Mouse (Mus musculus) spleen, postnatal 36 days (tissue): ENCODE results near the gene Epn3.

Source experiments
- DNase-seq, 2 experiments: peaks; one replicate each; pipeline ENCODE4 v3.0.0; 2022; ENCODE audit warnings: low spot score in 2 of 2, mixed read lengths in 1 of 2

The Epn3 gene

GRCm38 (mm10) chr11:94471740-94472584, 27.8 kb downstream of the Epn3 start:
- no peak for DNase-seq

GRCm38 (mm10) chr11:94470391-94470790, 29.4 kb downstream of the Epn3 start:
- no peak for DNase-seq

GRCm38 (mm10) chr11:94469136-94470064, 30.4 kb downstream of the Epn3 start:
- DNase-seq, result no peak

GRCm38 (mm10) chr11:94468582-94469064, 31.2 kb downstream of the Epn3 start:
- no peak for DNase-seq

- DNase-seq, result no peak
These were observed 33.4 kb downstream of the Epn3 start for GRCm38 (mm10) chr11:94466333-94466855.

GRCm38 (mm10) chr11:94464170-94464569, 35.6 kb downstream of the Epn3 start:
- no peak for DNase-seq

- DNase-seq, result no peak
These were observed 37.9 kb downstream of the Epn3 start for GRCm38 (mm10) chr11:94461856-94462255.

GRCm38 (mm10) chr11:94457001-94457400, 42.8 kb downstream of the Epn3 start:
- DNase-seq, result no peak

- peak; percentile 53 to 75 for DNase-seq
These were observed 43.4 kb downstream of the Epn3 start for GRCm38 (mm10) chr11:94456347-94456746.

- peak; percentile 10 to 46 for DNase-seq
These were observed 44.5 kb downstream of the Epn3 start for GRCm38 (mm10) chr11:94455161-94455820.

GRCm38 (mm10) chr11:94454756-94455155, 45.0 kb downstream of the Epn3 start:
- DNase-seq, result no peak

- DNase-seq, result no peak
These were observed 48.5 kb downstream of the Epn3 start for GRCm38 (mm10) chr11:94451091-94451773.

- no peak for DNase-seq
These were observed 49.9 kb downstream of the Epn3 start for GRCm38 (mm10) chr11:94449886-94450285.

- DNase-seq, result no peak
These were observed 50.5 kb downstream of the Epn3 start for GRCm38 (mm10) chr11:94449239-94449638.

GRCm38 (mm10) chr11:94447017-94447416, 52.8 kb downstream of the Epn3 start:
- DNase-seq, result no peak

GRCm38 (mm10) chr11:94445300-94445699, 54.5 kb downstream of the Epn3 start:
- no peak for DNase-seq

GRCm38 (mm10) chr11:94444829-94445228, 54.9 kb downstream of the Epn3 start:
- DNase-seq, result no peak

GRCm38 (mm10) chr11:94441752-94442151, 58.0 kb downstream of the Epn3 start:
- no peak for DNase-seq

GRCm38 (mm10) chr11:94441122-94441521, 58.7 kb downstream of the Epn3 start:
- DNase-seq, result no peak

GRCm38 (mm10) chr11:94440421-94440820, 59.4 kb downstream of the Epn3 start:
- no peak for DNase-seq
